27 mouse cellular contexts compared by ENCODE assay signal in genomic region chr13:43845151-43845550, GRCm38 (mm10).
DNase-seq lines count a peak whose midpoint lies in the region; ATAC-seq and TF ChIP-seq lines count a peak whose summit lies in the region.
"Had no signal": no experiment of that assay in that cellular context is flagged by ENCODE, and none has a peak within 500 bp of the region (broad histone marks: within the 10 kb centered on the region; RNA-seq: fewer than 3 reads in every experiment).

No protein-coding gene starts in this region.

- H3K4me1 ChIP-seq in forebrain, embryonic 16.5 days (replicated peaks; ENCODE audit: control insufficient read depth, insufficient read depth, low read length): no peaks in the 10 kb centered on the region
- no peaks in the 10 kb centered on the region; the same call in 1 of the 2 replicates for H3K4me1 ChIP-seq in forebrain, embryonic 12.5 days
- H3K4me1 ChIP-seq in limb, embryonic 14.5 days (ENCODE audit: control insufficient read depth, insufficient read depth, low read length): peaks cover 32% of the 10 kb centered on the region
- H3K4me1 ChIP-seq: heart, embryonic 12.5 days; liver, embryonic 15.5 days had no signal

- no peak overlapping the region for H3K9ac ChIP-seq in forebrain, embryonic 16.5 days (replicated peaks; ENCODE audit: low read depth, low read length)
- no peak overlapping the region for H3K9ac ChIP-seq in forebrain, embryonic 12.5 days
- no peak overlapping the region for H3K9ac ChIP-seq in limb, embryonic 14.5 days (ENCODE audit: low read depth, low read length, severe bottlenecking)
- H3K9ac ChIP-seq: embryonic facial prominence, embryonic 15.5 days; heart, embryonic 12.5 days; hindbrain, embryonic 14.5 days; liver, embryonic 15.5 days; lung, embryonic 14.5 days had no signal

- DNase-seq in layer of hippocampus, adult 18-20 months (ENCODE audit: low spot score in 2 of 2): peak; percentile 22 to 51
- DNase-seq in layer of hippocampus, postnatal 10 days (ENCODE audit: low spot score in 2 of 2): no peak
- DNase-seq in right cerebral cortex, postnatal 10 days (ENCODE audit: low spot score in 2 of 2): peak; percentile 29 to 51
- no peak for DNase-seq in right cerebral cortex, postnatal 4 days
- DNase-seq in limb, embryonic 14.5 days (ENCODE audit: low spot score): peak; percentile 44
- DNase-seq in kidney, postnatal 36 days: no peak
- DNase-seq: adrenal gland, postnatal 10 days; cerebellum, adult 18-20 months; cerebellum, postnatal 10 days; heart, adult 2 months; heart, postnatal 4 days; kidney, adult 9 months; kidney, postnatal 14 days; lung, embryonic 14.5 days; lung, postnatal 14 days; midbrain, embryonic 14.5 days; thymus, adult 2 months; thymus, postnatal 36 days had no signal

- H3K27me3 ChIP-seq in forebrain, embryonic 16.5 days (replicated peaks; ENCODE audit: control insufficient read depth, insufficient read depth, low read length): no peaks in the 10 kb centered on the region
- H3K27me3 ChIP-seq in forebrain, embryonic 12.5 days: no peaks in the 10 kb centered on the region
- H3K27me3 ChIP-seq in limb, embryonic 14.5 days (ENCODE audit: control insufficient read depth, insufficient read depth, low read length): no peaks in the 10 kb centered on the region
- H3K27me3 ChIP-seq: embryonic facial prominence, embryonic 15.5 days; heart, embryonic 12.5 days; liver, embryonic 15.5 days; Patski had no signal

- no peaks in the 10 kb centered on the region for H3K36me3 ChIP-seq in forebrain, embryonic 16.5 days (ENCODE audit: control insufficient read depth, insufficient read depth)
- H3K36me3 ChIP-seq in forebrain, embryonic 12.5 days (replicated peaks): no peaks in the 10 kb centered on the region
- no peaks in the 10 kb centered on the region for H3K36me3 ChIP-seq in limb, embryonic 14.5 days (ENCODE audit: control insufficient read depth, insufficient read depth, low read length)
- H3K36me3 ChIP-seq: embryonic facial prominence, embryonic 15.5 days; heart, embryonic 12.5 days; liver, embryonic 15.5 days had no signal

- H3K27ac ChIP-seq in forebrain, embryonic 16.5 days (ENCODE audit: low read length): no peak overlapping the region
- no peak overlapping the region for H3K27ac ChIP-seq in forebrain, embryonic 12.5 days
- no peak overlapping the region for H3K27ac ChIP-seq in limb, embryonic 14.5 days (replicated peaks; ENCODE audit: low read depth, low read length)
- H3K27ac ChIP-seq: embryonic facial prominence, embryonic 15.5 days; heart, adult 2 months; hindbrain, embryonic 14.5 days; liver, embryonic 15.5 days; stomach, postnatal 0 days had no signal

- TF ChIP-seq POLR2A in limb, embryonic 14.5 days (IDR thresholded peaks at IDR 0.05; ENCODE audit: borderline replicate concordance, extremely low read depth, insufficient read depth, insufficient read length): no peak

- WGBS in forebrain, embryonic 16.5 days: 60% methylated on average over 5 of the region's 5 CpGs
- WGBS in forebrain, embryonic 12.5 days: 89% methylated on average over 5 of the region's 5 CpGs
- WGBS in limb, embryonic 14.5 days: 37% methylated on average over 5 of the region's 5 CpGs

- no peaks in the 10 kb centered on the region for H3K9me3 ChIP-seq in forebrain, embryonic 16.5 days (ENCODE audit: control insufficient read depth, low read length)
- no peaks in the 10 kb centered on the region for H3K9me3 ChIP-seq in forebrain, embryonic 12.5 days
- H3K9me3 ChIP-seq in limb, embryonic 14.5 days (ENCODE audit: control insufficient read depth, low read length): no peaks in the 10 kb centered on the region
- H3K9me3 ChIP-seq: embryonic facial prominence, embryonic 15.5 days; heart, embryonic 12.5 days; liver, embryonic 15.5 days had no signal

- 0 out of 2 replicates have a peak, but pooled peaks have one; percentile 52 for ATAC-seq in forebrain, embryonic 16.5 days
- ATAC-seq in forebrain, embryonic 12.5 days (ENCODE audit: low FRiP score): no peak
- ATAC-seq in limb, embryonic 14.5 days (ENCODE audit: low FRiP score, low read depth): no peak
- ATAC-seq: intestine, postnatal 0 days; Patski had no signal

- no peak overlapping the region for H3K4me3 ChIP-seq in forebrain, embryonic 16.5 days (replicated peaks; ENCODE audit: low read length)
- no peak overlapping the region for H3K4me3 ChIP-seq in forebrain, embryonic 12.5 days (replicated peaks)
- H3K4me3 ChIP-seq in limb, embryonic 14.5 days (replicated peaks; ENCODE audit: low read length): no peak overlapping the region
- H3K4me3 ChIP-seq: embryonic facial prominence, embryonic 15.5 days; heart, adult 2 months; heart, embryonic 12.5 days; liver, embryonic 15.5 days had no signal

- no peak overlapping the region for H3K4me2 ChIP-seq in forebrain, embryonic 16.5 days (ENCODE audit: low read length)
- H3K4me2 ChIP-seq in forebrain, embryonic 12.5 days: no peak overlapping the region
- no peak overlapping the region for H3K4me2 ChIP-seq in limb, embryonic 14.5 days (replicated peaks; ENCODE audit: low read depth, low read length, severe bottlenecking)
- H3K4me2 ChIP-seq: embryonic facial prominence, embryonic 15.5 days; heart, embryonic 12.5 days; hindbrain, embryonic 14.5 days; liver, embryonic 15.5 days; lung, embryonic 14.5 days had no signal

Comparison
In these comparisons a context has a peak if more than half of its experiments do, and no peak if none do; other contexts are left out.
1. DNase-seq: peak in layer of hippocampus, adult 18-20 months (2 of 2), right cerebral cortex, postnatal 10 days (2 of 2) and limb, embryonic 14.5 days (single experiment); none in layer of hippocampus, postnatal 10 days (0 of 2), right cerebral cortex, postnatal 4 days (single experiment) and kidney, postnatal 36 days (0 of 2).